Mouse (Mus musculus) hindlimb bud, embryonic 11.5 days (tissue): Measurements from ENCODE around the gene Kcna2.

Experiments
- DNase-seq: peaks from one replicate; pipeline ENCODE4 v3.0.0-alpha.2; 2012; ENCODE audit warnings: low read depth, low spot score; ENCODE audit errors: extremely low spot score

Kcna2 gene

GRCm38 (mm10) chr3:107101787-107102651 lies 1.1 kb downstream of the Kcna2 start:
- no peak for DNase-seq

- DNase-seq = no peak
Measured at GRCm38 (mm10) chr3:107103041-107103440, 2.1 kb downstream of the Kcna2 start.

- no peak for DNase-seq
Measured at GRCm38 (mm10) chr3:107103462-107103861, 2.5 kb downstream of the Kcna2 start.

GRCm38 (mm10) chr3:107105986-107106385 lies 5.0 kb downstream of the Kcna2 start:
- DNase-seq = no peak

GRCm38 (mm10) chr3:107112498-107112897 lies 11.6 kb downstream of the Kcna2 start:
- DNase-seq = no peak

GRCm38 (mm10) chr3:107112932-107113659 lies 12.2 kb downstream of the Kcna2 start:
- DNase-seq = no peak

- no peak for DNase-seq
Measured at GRCm38 (mm10) chr3:107113771-107114737, 13.1 kb downstream of the Kcna2 start.

GRCm38 (mm10) chr3:107114941-107115340 lies 14.0 kb downstream of the Kcna2 start:
- no peak for DNase-seq

GRCm38 (mm10) chr3:107115746-107116145 lies 14.8 kb downstream of the Kcna2 start:
- DNase-seq = no peak

- no peak for DNase-seq
Measured at GRCm38 (mm10) chr3:107119864-107120564, 19.1 kb downstream of the Kcna2 start.

- no peak for DNase-seq
Measured at GRCm38 (mm10) chr3:107122306-107122705, 21.4 kb downstream of the Kcna2 start.

- DNase-seq = no peak
Measured at GRCm38 (mm10) chr3:107127667-107128066, 26.7 kb downstream of the Kcna2 start.

- DNase-seq = no peak
Measured at GRCm38 (mm10) chr3:107128421-107128820, 27.5 kb downstream of the Kcna2 start.

GRCm38 (mm10) chr3:107129251-107129650 lies 28.3 kb downstream of the Kcna2 start:
- no peak for DNase-seq

GRCm38 (mm10) chr3:107130661-107131326 lies 29.8 kb downstream of the Kcna2 start:
- no peak for DNase-seq

GRCm38 (mm10) chr3:107131846-107132245 lies 30.9 kb downstream of the Kcna2 start:
- no peak for DNase-seq

GRCm38 (mm10) chr3:107132651-107133050 lies 31.7 kb downstream of the Kcna2 start:
- DNase-seq = no peak

- DNase-seq = no peak
Measured at GRCm38 (mm10) chr3:107134457-107134856, 33.5 kb downstream of the Kcna2 start.

- DNase-seq = no peak
Measured at GRCm38 (mm10) chr3:107147126-107147525, 46.2 kb downstream of the Kcna2 start.

- DNase-seq = no peak
Measured at GRCm38 (mm10) chr3:107149006-107149405, 48.1 kb downstream of the Kcna2 start.
